Mouse (Mus musculus): ENCODE results near the gene Lmo1.
"Not testable (repeated sequence)": the region's sequence is repeated elsewhere in the genome, so short reads cannot be mapped to it uniquely, and the experiment has no call there.

The Lmo1 gene

GRCm38 (mm10) chr7:109104894-109105293 lies 70.1 kb downstream of the Lmo1 start:
- DNase-seq, result no peak

- no peak for DNase-seq
Observed at GRCm38 (mm10) chr7:109101167-109101566, 73.8 kb downstream of the Lmo1 start.

DNA sequence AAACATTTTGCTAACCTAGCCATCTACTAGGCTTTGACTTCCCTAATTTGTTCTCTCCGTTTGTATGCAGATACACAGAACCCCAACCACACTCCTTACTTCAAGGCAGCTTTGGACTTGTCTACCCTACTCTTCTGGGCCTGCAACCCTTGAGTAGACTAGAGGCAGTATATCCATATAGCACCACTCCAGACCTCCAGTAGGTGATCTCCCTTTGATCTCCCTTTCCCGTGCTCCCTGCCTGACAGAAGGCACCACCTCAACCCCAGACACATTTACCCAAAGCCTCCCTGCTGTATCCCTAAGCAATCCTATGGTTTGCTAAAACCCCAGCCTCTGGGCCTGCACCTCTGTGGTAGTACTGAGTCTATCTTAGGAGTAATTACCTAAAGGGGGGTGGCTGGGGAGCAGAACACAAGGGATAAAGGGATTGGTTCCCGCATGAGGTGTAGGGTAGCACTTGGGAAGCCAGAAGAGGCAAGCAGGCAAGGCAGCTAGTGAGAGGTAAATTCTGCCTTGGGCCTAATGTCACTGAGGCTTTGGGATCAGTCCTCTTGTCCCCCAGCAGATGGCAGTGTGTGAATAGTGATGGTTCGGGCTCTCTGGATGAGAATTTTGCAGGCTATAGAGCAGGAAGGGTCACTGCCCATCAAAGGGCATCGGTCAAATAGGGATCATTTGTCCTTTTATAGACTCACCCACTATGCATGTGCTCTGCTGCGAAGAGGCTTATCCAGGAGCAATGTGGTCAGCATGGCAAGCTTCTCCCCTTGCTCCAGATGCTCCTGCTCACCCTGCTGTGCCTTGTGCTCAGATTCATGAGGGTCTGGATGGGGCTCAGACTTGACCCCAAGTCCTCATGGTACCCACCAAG lies 76.6 kb downstream of the Lmo1 start:
- peak; percentile 43 for DNase-seq

DNA sequence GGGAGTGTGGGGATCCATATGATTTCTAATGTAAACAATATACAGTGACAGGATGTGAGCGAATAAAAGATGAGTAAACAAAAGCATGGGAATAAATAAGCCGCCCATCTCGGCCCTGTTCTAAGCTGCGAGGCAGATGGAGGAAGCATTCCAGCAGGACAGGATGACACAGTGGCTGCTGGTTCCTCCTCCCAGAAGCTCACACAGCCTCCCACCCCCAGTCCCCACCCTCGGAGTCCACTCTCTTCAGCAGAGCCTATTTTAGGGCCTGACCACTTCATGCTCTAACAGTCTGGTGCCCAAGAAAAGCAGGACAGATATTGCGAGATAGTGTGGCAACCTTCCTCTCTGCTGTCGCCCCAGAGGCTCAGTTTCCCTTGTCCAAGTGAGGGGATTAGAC lies 77.8 kb downstream of the Lmo1 start:
- DNase-seq, result no peak

- DNase-seq, result no peak
Observed at GRCm38 (mm10) chr7:109096618-109097017, 78.4 kb downstream of the Lmo1 start.

DNA sequence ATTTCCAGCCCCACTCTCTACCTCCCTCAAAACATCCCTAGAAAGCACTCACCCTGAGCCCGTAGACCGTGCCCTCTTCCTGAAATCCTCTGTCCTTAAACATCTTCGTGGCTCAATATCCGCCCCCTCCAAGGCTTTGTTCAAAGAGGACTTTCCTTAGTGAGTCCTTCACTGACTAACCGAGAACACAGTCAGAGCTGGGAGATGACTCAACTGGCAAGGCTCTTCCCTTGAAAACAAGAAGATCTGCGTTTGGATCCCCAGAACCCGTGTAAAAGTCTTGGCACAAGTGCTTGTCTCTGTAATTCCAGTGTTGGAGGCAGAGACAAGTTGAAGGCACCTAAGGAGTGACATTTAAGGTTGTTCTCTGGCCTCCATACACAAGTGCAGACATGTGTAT lies 80.7 kb downstream of the Lmo1 start:
- DNase-seq, result no peak

DNA sequence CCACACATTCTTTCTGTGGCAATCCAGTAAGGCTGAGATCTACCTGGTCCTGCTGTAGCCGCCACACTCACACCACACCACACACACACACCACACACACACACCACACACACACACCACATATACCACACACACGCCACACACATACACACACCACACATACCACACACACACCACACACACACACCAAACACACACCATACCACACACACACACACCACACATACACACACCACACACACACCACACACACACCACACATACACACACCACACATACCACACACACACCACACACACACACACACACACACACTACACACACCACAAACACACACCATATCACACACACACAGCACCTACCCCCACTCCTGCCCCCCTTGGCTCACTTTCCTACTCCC lies 83.7 kb downstream of the Lmo1 start:
- DNase-seq, result not testable (repeated sequence)

Measured in cerebellum, adult 11-12 months (tissue).